Mouse (Mus musculus): ENCODE measurements at regions not wholly inside any gene's neighbourhood (a gene's known extent, or its start where the extent isn't known, plus 50 kb on each side); places are given as distances from the start of the nearest gene placed in this dataset.
"Not testable (repeated sequence)": the region's sequence is repeated elsewhere in the genome, so short reads cannot be mapped to it uniquely, and the experiment has no call there.

DNA sequence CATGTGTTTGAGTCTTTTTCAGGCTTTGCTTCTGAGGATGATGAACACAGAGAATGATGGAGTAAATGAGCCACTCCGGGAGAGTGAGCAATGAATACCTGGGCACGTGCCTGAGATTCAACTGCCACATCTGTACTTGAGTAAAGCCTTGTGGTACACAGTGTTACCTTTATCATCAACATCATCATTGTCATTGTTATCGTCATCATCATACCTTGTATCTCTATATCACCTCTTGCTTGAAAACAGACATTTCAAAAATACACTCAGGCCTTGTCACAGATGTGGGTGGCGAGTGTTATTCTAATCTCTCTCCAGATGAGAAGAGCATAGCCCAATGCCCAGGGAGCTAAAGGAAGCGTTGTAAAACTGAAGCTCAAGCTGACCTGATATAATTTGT lies 158.4 kb downstream of the Ifng start:
- intact Hi-C loops (cut with DNase I), result no loop called here
- no peak for DNase-seq (ENCODE audit: low spot score in 2 of 2)

- DNase-seq (ENCODE audit: low spot score in 2 of 2), result no peak
- intact Hi-C loops (cut with DNase I), result no loop called here
Measured at GRCm38 (mm10) chr10:118599610-118600009, 158.8 kb downstream of the Ifng start.

DNA sequence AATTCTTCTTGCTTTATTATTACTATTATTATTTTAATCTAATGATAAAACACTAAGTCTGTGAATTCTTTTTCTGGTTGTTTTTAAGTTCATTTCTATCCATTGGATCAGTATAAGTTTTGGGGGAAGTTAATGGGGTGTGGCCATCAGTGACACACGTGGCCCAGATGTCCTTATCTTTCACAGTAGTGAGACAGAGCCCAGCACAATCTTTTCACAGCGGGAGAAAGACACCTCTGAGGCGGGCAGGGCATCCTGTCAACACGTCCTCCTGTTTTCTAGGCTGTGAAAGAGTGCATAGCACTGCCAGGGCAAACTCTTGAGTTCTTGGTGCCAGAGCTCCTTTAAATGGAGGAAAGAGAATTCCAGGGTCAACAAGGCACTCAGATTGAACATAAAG lies 162.1 kb downstream of the Ifng start:
- DNase-seq (ENCODE audit: low spot score in 2 of 2), result no peak
- intact Hi-C loops (cut with DNase I), result no loop called here

GRCm38 (mm10) chr10:118603857-118604414 lies 163.1 kb downstream of the Ifng start:
- no peak for DNase-seq (ENCODE audit: low spot score in 2 of 2)
- intact Hi-C loops (cut with DNase I), result no loop called here

DNA sequence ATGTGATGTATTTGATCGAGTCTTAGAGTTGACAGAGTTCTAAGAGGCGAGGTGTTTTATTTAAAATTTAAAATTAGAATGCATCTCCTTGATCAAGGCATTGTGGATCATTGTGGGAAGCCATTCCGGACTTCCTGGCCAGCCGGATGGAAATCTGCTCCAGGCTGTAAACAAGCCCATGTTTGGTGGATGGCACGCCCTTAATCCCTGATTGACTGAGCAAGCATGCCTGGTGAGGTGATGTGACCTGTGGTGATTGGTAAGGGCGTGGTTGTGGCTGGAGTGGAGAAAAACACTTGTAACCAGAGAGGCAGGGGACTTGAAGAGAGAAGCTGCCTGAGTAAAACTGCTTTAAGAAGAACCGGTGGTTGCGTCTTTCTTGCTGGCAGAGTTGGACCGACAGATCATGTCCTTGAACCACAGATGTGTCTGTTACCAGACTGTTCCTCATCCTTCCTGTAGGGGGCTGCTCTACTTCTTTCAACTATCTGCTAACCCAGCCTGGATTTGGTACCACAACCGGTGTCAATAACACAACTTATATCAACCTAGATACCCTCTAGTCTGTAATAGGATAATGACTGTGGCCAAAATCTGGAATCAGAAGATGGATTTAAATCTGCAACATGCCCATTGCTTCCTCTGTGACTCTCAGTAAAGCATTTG lies 164.4 kb downstream of the Ifng start:
- intact Hi-C loops (cut with DNase I), result no loop called here
- no peak for DNase-seq (ENCODE audit: low spot score in 2 of 2)

DNA sequence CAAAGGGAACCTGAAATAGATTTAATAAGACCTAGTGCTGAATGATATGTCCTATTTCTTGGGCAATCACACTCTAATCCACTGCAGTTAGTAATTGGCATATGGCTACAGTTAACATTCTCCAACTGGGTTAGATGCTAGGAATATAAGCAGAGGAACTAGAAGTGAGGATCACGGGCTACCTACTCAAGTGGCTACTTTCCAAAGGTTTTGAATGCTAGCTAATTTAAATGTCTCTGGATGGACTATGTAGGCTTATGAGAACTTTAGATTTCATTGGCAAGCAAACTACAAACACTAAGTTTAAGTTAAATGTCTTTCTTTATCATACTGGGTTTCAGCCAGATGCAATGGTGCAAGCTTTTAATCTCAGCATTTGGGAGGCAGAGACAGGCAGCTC lies 166.6 kb downstream of the Ifng start:
- DNase-seq (ENCODE audit: low spot score in 2 of 2), result peak in 1 of 2 experiments; percentile 55
- intact Hi-C loops (cut with DNase I), result no loop called here

DNA sequence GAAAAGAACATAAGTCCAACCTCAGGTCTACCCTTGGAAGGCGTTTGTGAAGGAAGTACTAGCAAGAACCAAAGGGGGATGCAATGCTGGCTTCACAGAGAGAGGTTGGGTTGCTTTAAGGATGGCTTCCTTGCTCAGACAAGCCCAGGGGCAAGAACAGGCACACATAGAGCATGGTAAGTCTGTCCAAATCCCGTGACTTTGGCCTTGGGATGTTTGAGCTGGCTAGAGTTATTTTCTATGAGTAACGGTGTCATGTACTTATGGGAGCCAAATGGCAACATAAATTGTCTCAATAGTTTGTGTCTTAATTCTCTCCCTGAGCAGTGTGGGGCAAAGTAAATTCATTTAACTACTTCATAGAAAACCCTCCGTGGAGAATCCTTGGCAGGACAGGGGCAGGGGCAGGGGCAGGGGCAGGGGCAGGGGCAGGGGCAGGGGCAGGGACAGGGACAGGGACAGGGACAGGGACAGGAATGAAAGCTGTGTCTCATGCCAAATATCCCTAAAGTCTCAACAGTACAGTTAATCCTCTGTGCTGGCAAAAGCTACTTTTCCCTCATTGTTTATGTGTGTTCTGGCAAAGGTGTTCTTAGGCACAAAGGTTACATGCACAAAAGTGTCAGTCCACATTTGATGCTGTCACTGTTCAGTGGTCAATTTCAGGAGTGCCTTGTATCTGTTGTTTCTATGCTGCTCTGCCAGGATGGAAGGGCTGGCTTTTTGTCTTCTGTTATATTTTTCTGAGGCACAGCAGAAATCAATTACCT lies 167.7 kb downstream of the Ifng start:
- intact Hi-C loops (cut with DNase I), result no loop called here
- no peak for DNase-seq (ENCODE audit: low spot score in 2 of 2)

GRCm38 (mm10) chr10:118609157-118609556 lies 168.3 kb downstream of the Ifng start:
- no peak for DNase-seq (ENCODE audit: low spot score in 2 of 2)
- intact Hi-C loops (cut with DNase I), result no loop called here

DNA sequence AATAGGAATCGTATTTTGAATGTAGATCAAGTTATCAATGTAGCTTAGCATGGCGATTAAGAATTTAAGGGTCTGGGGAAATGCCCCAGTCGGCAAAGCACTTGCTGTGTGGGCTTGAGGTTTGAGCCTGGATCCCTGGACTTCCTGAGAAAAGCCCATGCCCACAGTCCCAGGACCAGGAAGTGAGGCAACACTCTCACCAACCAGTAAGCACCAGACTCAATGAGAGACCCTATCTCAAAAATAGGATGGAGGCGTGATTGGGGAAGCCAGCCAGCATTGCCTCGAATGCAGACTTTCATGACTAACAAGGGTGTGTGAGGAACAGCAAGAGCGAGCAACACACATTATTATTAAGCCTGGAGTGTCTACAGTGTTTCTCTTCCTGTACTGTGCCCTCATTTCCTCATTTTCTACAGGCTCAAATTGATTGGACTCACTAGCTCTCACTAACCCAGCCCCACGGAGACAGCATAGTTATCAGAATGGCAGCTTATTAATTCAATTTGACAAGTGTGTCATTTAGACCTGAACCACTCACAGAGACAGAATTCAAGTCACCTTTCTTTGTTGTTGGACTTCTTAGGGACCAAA lies 170.1 kb downstream of the Ifng start:
- intact Hi-C loops (cut with DNase I), result no loop called here
- no peak for DNase-seq (ENCODE audit: low spot score in 2 of 2)

DNA sequence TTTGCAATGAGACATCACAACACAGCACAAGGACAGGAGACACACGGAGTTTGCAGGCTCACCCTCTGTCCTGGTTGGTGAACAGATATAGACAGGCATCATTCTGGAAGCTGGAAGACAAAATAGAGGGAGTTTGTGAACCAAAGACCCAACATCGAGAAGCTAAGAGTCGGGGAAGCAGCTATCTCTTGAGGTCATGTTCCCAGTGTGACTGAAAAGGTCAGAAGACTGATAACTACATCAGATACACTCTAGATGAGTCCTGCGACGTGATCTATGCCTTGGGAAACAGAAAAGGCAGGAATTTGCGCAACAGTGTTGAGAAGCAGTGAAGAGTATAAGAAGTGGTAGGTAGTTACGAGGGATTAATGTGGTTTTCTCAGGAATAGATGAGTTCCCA lies 171.2 kb downstream of the Ifng start:
- no peak for DNase-seq (ENCODE audit: low spot score in 2 of 2)
- intact Hi-C loops (cut with DNase I), result no loop called here

DNA sequence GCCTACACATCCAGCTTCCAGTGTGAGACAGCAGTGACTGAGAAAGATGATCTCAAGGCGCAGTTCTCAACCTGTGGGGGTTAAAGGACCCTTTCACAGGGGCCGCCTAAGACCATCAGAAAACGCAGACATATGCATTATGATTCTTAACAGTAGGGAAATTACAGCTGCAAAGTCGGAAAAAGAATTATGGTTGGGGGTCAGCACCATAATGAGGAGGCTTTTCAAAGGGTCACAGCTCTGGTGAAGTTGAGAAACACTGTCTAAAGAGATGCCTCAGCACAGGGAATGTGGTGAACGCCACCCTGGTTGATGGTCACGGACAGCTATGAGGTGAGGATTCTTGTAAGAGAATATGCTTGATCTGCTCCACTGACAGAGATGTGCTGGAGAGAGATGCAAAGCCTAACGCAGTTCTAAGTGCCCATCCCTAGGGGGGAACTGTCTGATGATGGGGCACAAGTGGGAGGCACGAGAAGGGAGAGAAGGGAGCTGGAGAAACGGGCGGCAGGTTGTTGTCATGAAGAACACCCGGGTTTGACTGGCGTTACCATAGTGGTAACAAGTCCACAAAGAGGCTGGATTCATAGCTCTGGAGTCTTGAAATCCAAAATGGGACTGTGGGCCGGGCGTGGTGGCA lies 172.3 kb downstream of the Ifng start:
- intact Hi-C loops (cut with DNase I), result no loop called here

DNA sequence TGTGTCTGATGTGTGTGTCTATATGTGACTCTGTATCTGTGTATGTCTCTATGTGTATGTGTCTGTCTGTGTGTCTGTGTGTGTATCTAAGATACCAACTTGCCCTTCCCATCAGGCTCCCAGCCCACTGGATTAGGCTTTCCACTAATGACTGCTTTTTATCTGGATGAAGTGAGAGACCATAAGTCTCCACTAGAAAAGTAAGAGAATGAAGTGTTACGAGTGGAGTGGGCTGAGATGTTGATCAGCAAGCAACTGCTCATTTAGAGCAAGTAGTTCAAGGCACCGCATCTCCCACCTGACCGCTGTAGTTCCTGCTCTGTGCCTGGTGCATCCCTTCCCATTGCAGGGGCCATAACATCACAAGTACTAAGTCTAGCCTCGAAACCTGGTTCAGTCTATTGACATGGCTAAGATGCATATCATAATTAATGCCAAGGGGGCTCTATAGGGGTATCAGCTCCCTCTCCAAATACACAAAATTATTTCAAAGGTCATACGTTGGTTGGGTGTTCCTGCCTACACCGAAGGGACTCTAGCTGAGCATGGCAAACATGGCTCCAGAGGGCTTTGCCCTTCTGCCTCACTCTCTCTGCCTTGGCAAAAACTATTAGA lies 173.5 kb downstream of the Ifng start:
- intact Hi-C loops (cut with DNase I), result no loop called here
- no peak for DNase-seq (ENCODE audit: low spot score in 2 of 2)

More for the DNA sequence above, 172.3 kb downstream of the Ifng start:
- no peak for DNase-seq (ENCODE audit: low spot score in 2 of 2)

GRCm38 (mm10) chr10:118615131-118616020 lies 174.5 kb downstream of the Ifng start:
- intact Hi-C loops (cut with DNase I), result no loop called here
- no peak for DNase-seq (ENCODE audit: low spot score in 2 of 2)

GRCm38 (mm10) chr10:118616031-118616615 lies 175.3 kb downstream of the Ifng start:
- intact Hi-C loops (cut with DNase I), result no loop called here
- DNase-seq (ENCODE audit: low spot score in 2 of 2), result no peak

GRCm38 (mm10) chr10:118617291-118618044 lies 176.6 kb downstream of the Ifng start:
- peak; percentile 42 to 72 for DNase-seq (ENCODE audit: low spot score in 2 of 2)
- intact Hi-C loops (cut with DNase I), result no loop called here

DNA sequence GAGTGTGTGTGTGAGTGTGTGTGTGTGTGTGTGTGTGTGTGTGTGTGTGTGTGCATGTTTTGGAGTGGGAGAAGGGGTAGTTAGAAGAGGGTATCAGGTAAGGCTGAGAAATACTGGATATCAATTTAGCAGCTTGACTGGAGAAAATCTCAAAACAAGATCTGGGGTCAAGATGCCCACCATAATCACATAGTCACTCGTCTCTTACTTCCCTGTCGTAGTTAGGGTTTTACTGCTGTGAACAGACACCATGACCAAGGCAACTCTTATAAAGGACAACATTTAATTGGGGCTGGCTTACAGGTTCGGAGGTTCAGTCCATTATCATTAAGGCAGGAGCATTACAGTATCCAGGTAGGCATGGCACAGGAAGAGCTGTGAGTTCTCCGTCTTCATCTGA lies 177.4 kb downstream of the Ifng start:
- intact Hi-C loops (cut with DNase I); DNase-seq (ENCODE audit: low spot score in 2 of 2): not testable (repeated sequence)

DNA sequence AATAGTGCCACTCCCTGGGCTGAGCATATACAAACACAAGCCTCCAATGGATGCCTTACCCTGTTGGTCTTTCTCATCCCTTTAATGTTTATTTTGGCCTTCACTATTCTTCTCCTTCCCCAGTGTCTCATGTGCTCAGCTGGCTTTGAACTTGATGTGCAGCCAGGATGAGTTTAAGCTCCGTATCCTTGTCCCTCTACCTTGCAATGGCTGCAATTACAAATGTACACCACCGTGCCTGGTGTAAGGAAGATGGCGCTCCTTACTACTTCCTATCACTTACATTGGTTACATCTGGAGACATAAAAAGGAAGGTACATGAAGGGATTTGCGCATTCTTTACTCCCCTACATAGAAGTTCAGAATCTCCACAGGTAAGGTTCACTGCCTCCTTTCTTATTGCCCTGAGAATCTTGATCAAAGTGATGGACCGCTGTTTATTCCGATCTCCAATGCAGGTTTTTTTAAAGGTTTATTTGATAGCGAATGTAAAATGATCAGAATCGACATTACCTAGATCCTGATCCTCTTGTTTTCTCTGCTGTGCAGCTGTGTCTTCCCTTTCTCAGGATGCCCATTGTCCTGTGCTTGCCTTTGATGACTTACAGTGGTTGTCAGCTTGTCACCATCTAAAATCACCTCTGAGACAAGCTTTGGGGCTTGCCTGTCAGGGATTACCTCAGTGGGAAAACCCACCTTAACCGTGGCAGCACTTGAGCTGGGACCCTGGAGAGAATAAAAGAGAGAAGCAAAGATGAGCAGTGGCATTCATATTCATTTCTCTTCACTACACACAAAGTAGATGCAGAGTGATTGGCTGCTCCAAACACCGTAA lies 178.1 kb downstream of the Ifng start:
- DNase-seq (ENCODE audit: low spot score in 2 of 2), result no peak
- intact Hi-C loops (cut with DNase I), result no loop called here

All from left cerebral cortex, postnatal 25 days (tissue).